Mouse (Mus musculus) erythroblast, adult 5-6 weeks (primary cell): ENCODE data around the gene Fam83e. TPM values are rescaled to one million over a fixed set of nuclear protein-coding genes. Genes with fewer than 3 reads are reported as not detected.

Experiments
- ATAC-seq: replicated peaks from 2 replicates; pipeline ENCODE4 v1.8.0; 2016; ENCODE audit warnings: moderate number of reproducible peaks, mild to moderate bottlenecking, moderate TSS enrichment, inconsistent platforms; ENCODE audit not compliant: poor library complexity, low FRiP score, severe bottlenecking
- total RNA-seq, 2 experiments: library from RNA; stranded (forward) in 1 of 2; stranded (reverse) in 1 of 2; fragments of 150-400 nt in 1 of 2; fragments of 200-764, 138-1000 nt in 1 of 2; gene quantifications; 2 replicates each; pipeline versions ENCODE4 v1.2.3 to v1.2.4; 2015 to 2017; ENCODE audit warnings: low replicate concordance in 2 of 2

The Fam83e gene
- total RNA-seq, 2 experiments from 2014 or later, result not detected

GRCm38 (mm10) chr7:45712022-45712757, 8.8 kb upstream of the Fam83e start:
- ATAC-seq, result no peak

GRCm38 (mm10) chr7:45713396-45713795, 7.6 kb upstream of the Fam83e start:
- ATAC-seq, result no peak

GRCm38 (mm10) chr7:45713881-45714520, 7.0 kb upstream of the Fam83e start:
- ATAC-seq, result no peak

GRCm38 (mm10) chr7:45714630-45715089, 6.4 kb upstream of the Fam83e start:
- peak; percentile 45 for ATAC-seq

GRCm38 (mm10) chr7:45715090-45715708, 5.8 kb upstream of the Fam83e start, which contains the start of gene Rpl18:
Gene Rpl18 (plus strand): TSS chr7:45715457.
- ATAC-seq, result peak; percentile 81

GRCm38 (mm10) chr7:45715741-45716459, 5.1 kb upstream of the Fam83e start:
- no peak for ATAC-seq

- ATAC-seq, result no peak
Measured at GRCm38 (mm10) chr7:45716460-45716857, 4.6 kb upstream of the Fam83e start.

GRCm38 (mm10) chr7:45716952-45717917, 3.8 kb upstream of the Fam83e start:
- ATAC-seq, result peak; percentile 44

GRCm38 (mm10) chr7:45717918-45718297, 3.1 kb upstream of the Fam83e start, which contains the start of gene Sphk2:
Gene Sphk2 (minus strand): TSS chr7:45718002.
- peak; percentile 72 for ATAC-seq

GRCm38 (mm10) chr7:45718331-45718730, 2.7 kb upstream of the Fam83e start:
- no peak for ATAC-seq

- ATAC-seq, result no peak
Measured at GRCm38 (mm10) chr7:45719180-45719579, 1.8 kb upstream of the Fam83e start.

- no peak for ATAC-seq
Measured at GRCm38 (mm10) chr7:45719738-45720412, 1.1 kb upstream of the Fam83e start.

- ATAC-seq, result no peak
Measured at GRCm38 (mm10) chr7:45721234-45721571, 191 bp downstream of the Fam83e start.

GRCm38 (mm10) chr7:45721642-45722347, 783 bp downstream of the Fam83e start:
- ATAC-seq, result no peak

- ATAC-seq, result no peak
Measured at GRCm38 (mm10) chr7:45722348-45722713, 1.3 kb downstream of the Fam83e start.

GRCm38 (mm10) chr7:45723301-45723700, 2.3 kb downstream of the Fam83e start:
- no peak for ATAC-seq

GRCm38 (mm10) chr7:45723781-45724180, 2.8 kb downstream of the Fam83e start:
- no peak for ATAC-seq

- no peak for ATAC-seq
Measured at GRCm38 (mm10) chr7:45725151-45725550, 4.1 kb downstream of the Fam83e start.
